Mouse (Mus musculus) liver, embryonic 13.5 days (tissue): ENCODE results near the gene Slc25a18. TPM values are rescaled to one million over a fixed set of nuclear protein-coding genes. Genes with fewer than 3 reads are reported as not detected.

Experiments used
- ATAC-seq: fragments of 200-750 bp; cut with Nextera tagmentation; 2 replicates; pipeline ENCODE4 v1.8.0; 2017; ENCODE audit warnings: low read depth, mild to moderate bottlenecking, moderate number of reproducible peaks, moderate library complexity
- DNase-seq: peaks from one replicate; pipeline ENCODE4 v3.0.0; 2022
- H3K27ac ChIP-seq: fragments of 300-500 bp; sonication (generic); 2 replicates; pipeline ENCODE4 v1.5.1; 2015; ENCODE audit warnings: moderate library complexity, mild to moderate bottlenecking, inconsistent platforms
- H3K27me3 ChIP-seq: fragments of 300-500 bp; sonication (generic); 2 replicates; pipeline ENCODE4 v1.6.1; 2015; ENCODE audit warnings: mild to moderate bottlenecking, inconsistent platforms
- H3K36me3 ChIP-seq: fragments of 300-500 bp; sonication (generic); 2 replicates; pipeline ENCODE4 v1.6.1; 2015; ENCODE audit warnings: mild to moderate bottlenecking, inconsistent platforms
- H3K4me1 ChIP-seq: fragments of 300-500 bp; sonication (generic); replicated peaks from 2 replicates; pipeline ENCODE4 v1.6.1; 2015; ENCODE audit warnings: inconsistent platforms
- H3K4me2 ChIP-seq: fragments of 300-500 bp; sonication (generic); 2 replicates; pipeline ENCODE4 v1.6.1; 2015; ENCODE audit warnings: inconsistent platforms, mild to moderate bottlenecking, moderate library complexity
- H3K4me3 ChIP-seq: fragments of 300-500 bp; sonication (generic); replicated peaks from 2 replicates; pipeline ENCODE4 v1.5.1; 2015; ENCODE audit warnings: mild to moderate bottlenecking, inconsistent platforms
- H3K9ac ChIP-seq: fragments of 300-500 bp; sonication (generic); 2 replicates; pipeline ENCODE4 v1.6.1; 2015; ENCODE audit warnings: mild to moderate bottlenecking, inconsistent platforms
- H3K9me3 ChIP-seq: fragments of 300-500 bp; sonication (generic); replicated peaks from 2 replicates; pipeline ENCODE4 v1.6.1; 2016; ENCODE audit warnings: inconsistent platforms
- WGBS: fragments of 180-500 bp; shearing (Covaris S2); methylation state at CpG from one replicate; pipeline ENCODE4 v1.1.7; 2015; ENCODE audit not compliant: insufficient replicate concordance; 5-methylcytosine and 5-hydroxymethylcytosine counted together
- polyA plus RNA-seq: library from polyadenylated mRNA; unstranded; fragments of >200 nt; fragmentation: Nextera tagmentation; extraction: Ambion mirVana; gene quantifications from 2 replicates; pipeline ENCODE4 v1.2.1, GENCODE M21; 2015

The Slc25a18 gene
- polyA plus RNA-seq, 1 experiment from 2014 or later: 0.07 TPM

GRCm38 (mm10) chr6:120776286-120776685, 2.9 kb downstream of the Slc25a18 start:
- DNase-seq (no peak), ATAC-seq (no peak)
- WGBS: 60% methylated on average over 3 of the region's 3 CpGs
- Histone ChIP-seq H3K27ac (no peak overlapping the region), H3K9me3 (no peaks in the 10 kb centered on the region), H3K4me1 (peaks cover 10% of the 10 kb centered on the region), H3K36me3 (no peaks in the 10 kb centered on the region), H3K9ac (no peak overlapping the region), H3K4me3 (no peak overlapping the region), H3K4me2 (no peak overlapping the region), H3K27me3 (no peaks in the 10 kb centered on the region)

- Histone ChIP-seq H3K4me2 (no peak overlapping the region), H3K27me3 (no peaks in the 10 kb centered on the region), H3K9ac (no peak overlapping the region), H3K9me3 (no peaks in the 10 kb centered on the region), H3K36me3 (no peaks in the 10 kb centered on the region), H3K4me1 (peaks cover 11% of the 10 kb centered on the region), H3K27ac (no peak overlapping the region), H3K4me3 (no peak overlapping the region)
- no peak for ATAC-seq
- 79% methylated on average over 9 of the region's 9 CpGs for WGBS
- no peak for DNase-seq
These were observed 4.2 kb downstream of the Slc25a18 start for GRCm38 (mm10) chr6:120777533-120777932.

- no peak overlapping the region for H3K9ac ChIP-seq
- peaks cover 11% of the 10 kb centered on the region for H3K4me1 ChIP-seq
- H3K27ac ChIP-seq: no peak overlapping the region
- H3K4me3 ChIP-seq: no peak overlapping the region
- H3K27me3 ChIP-seq: no peaks in the 10 kb centered on the region
- ATAC-seq: no peak
- no peaks in the 10 kb centered on the region for H3K9me3 ChIP-seq
- 65% methylated on average over 3 of the region's 3 CpGs for WGBS
- H3K36me3 ChIP-seq: no peaks in the 10 kb centered on the region
- DNase-seq: no peak
- no peak overlapping the region for H3K4me2 ChIP-seq
These were observed 4.8 kb downstream of the Slc25a18 start for GRCm38 (mm10) chr6:120778226-120778625.

- 55% methylated on average over 2 of the region's 2 CpGs for WGBS
- Histone ChIP-seq H3K9me3 (no peaks in the 10 kb centered on the region), H3K27ac (no peak overlapping the region), H3K4me3 (no peak overlapping the region), H3K9ac (no peak overlapping the region), H3K4me2 (no peak overlapping the region), H3K27me3 (no peaks in the 10 kb centered on the region), H3K36me3 (no peaks in the 10 kb centered on the region), H3K4me1 (peaks cover 42% of the 10 kb centered on the region)
- DNase-seq (no peak), ATAC-seq (no peak)
These were observed 9.6 kb downstream of the Slc25a18 start for GRCm38 (mm10) chr6:120782948-120783347.

GRCm38 (mm10) chr6:120784351-120784750, 11.0 kb downstream of the Slc25a18 start:
- DNase-seq (no peak), ATAC-seq (no peak)
- no peaks in the 10 kb centered on the region for H3K9me3 ChIP-seq
- WGBS: 72% methylated on average over 7 of the region's 7 CpGs
- no peak overlapping the region for H3K9ac ChIP-seq
- no peaks in the 10 kb centered on the region for H3K27me3 ChIP-seq
- peaks cover 4% of the 10 kb centered on the region for H3K36me3 ChIP-seq
- no peak overlapping the region for H3K4me2 ChIP-seq
- no peak overlapping the region for H3K27ac ChIP-seq
- H3K4me1 ChIP-seq: peaks cover 52% of the 10 kb centered on the region
- H3K4me3 ChIP-seq: no peak overlapping the region

- Histone ChIP-seq H3K27ac (no peak overlapping the region; the same call in 1 of the 2 replicates), H3K9me3 (no peaks in the 10 kb centered on the region), H3K4me3 (no peak overlapping the region), H3K27me3 (no peaks in the 10 kb centered on the region), H3K36me3 (peaks cover 26% of the 10 kb centered on the region), H3K4me1 (peaks cover 82% of the 10 kb centered on the region), H3K4me2 (no peak overlapping the region), H3K9ac (no peak overlapping the region)
- 78% methylated on average over 5 of the region's 5 CpGs for WGBS
- DNase-seq: no peak
- no peak for ATAC-seq
These were observed 14.8 kb downstream of the Slc25a18 start for GRCm38 (mm10) chr6:120788068-120788607.

- Histone ChIP-seq H3K9me3 (no peaks in the 10 kb centered on the region), H3K4me3 (no peak overlapping the region), H3K27ac (peak overlapping the region; percentile 1; the same call in 1 of the 2 replicates), H3K36me3 (peaks cover 34% of the 10 kb centered on the region), H3K27me3 (no peaks in the 10 kb centered on the region), H3K4me1 (peaks cover 85% of the 10 kb centered on the region), H3K9ac (no peak overlapping the region), H3K4me2 (no peak overlapping the region)
- DNase-seq: no peak
- ATAC-seq: no peak
These were observed 15.5 kb downstream of the Slc25a18 start for GRCm38 (mm10) chr6:120788904-120789303.

- 59% methylated on average over 11 of the region's 11 CpGs for WGBS
- peak overlapping the region; percentile 49; the same call in 1 of the 2 replicates for H3K9ac ChIP-seq
- no peak overlapping the region for H3K4me3 ChIP-seq
- peaks cover 74% of the 10 kb centered on the region for H3K4me1 ChIP-seq
- H3K9me3 ChIP-seq: no peaks in the 10 kb centered on the region
- no peak overlapping the region for H3K4me2 ChIP-seq
- peak overlapping the region; percentile 70 for H3K27ac ChIP-seq
- DNase-seq (no peak), ATAC-seq (peak; percentile 84)
- H3K27me3 ChIP-seq: no peaks in the 10 kb centered on the region
- H3K36me3 ChIP-seq: peaks cover 46% of the 10 kb centered on the region
These were observed 16.8 kb downstream of the Slc25a18 start for GRCm38 (mm10) chr6:120790153-120790552.

- Histone ChIP-seq H3K9me3 (no peaks in the 10 kb centered on the region), H3K9ac (peak overlapping the region; percentile 49; the same call in 1 of the 2 replicates), H3K27me3 (no peaks in the 10 kb centered on the region), H3K4me2 (no peak overlapping the region), H3K27ac (peak overlapping the region; percentile 70), H3K4me1 (peaks cover 72% of the 10 kb centered on the region), H3K36me3 (peaks cover 52% of the 10 kb centered on the region), H3K4me3 (no peak overlapping the region)
- DNase-seq: no peak
- WGBS: 74% methylated on average over 5 of the region's 5 CpGs
- no peak for ATAC-seq
These were observed 17.3 kb downstream of the Slc25a18 start for GRCm38 (mm10) chr6:120790717-120791116.

- H3K36me3 ChIP-seq: peaks cover 74% of the 10 kb centered on the region
- H3K27ac ChIP-seq: no peak overlapping the region; the same call in 1 of the 2 replicates
- no peak overlapping the region for H3K4me2 ChIP-seq
- ATAC-seq (no peak), DNase-seq (no peak)
- H3K27me3 ChIP-seq: no peaks in the 10 kb centered on the region
- no peaks in the 10 kb centered on the region for H3K9me3 ChIP-seq
- WGBS: 86% methylated on average over 8 of the region's 8 CpGs
- H3K9ac ChIP-seq: no peak overlapping the region
- H3K4me1 ChIP-seq: peaks cover 59% of the 10 kb centered on the region
- no peak overlapping the region for H3K4me3 ChIP-seq
These were observed 19.6 kb downstream of the Slc25a18 start for GRCm38 (mm10) chr6:120792947-120793346.

GRCm38 (mm10) chr6:120795422-120796086, 22.2 kb downstream of the Slc25a18 start:
- no peaks in the 10 kb centered on the region for H3K9me3 ChIP-seq
- no peak overlapping the region for H3K9ac ChIP-seq
- H3K4me2 ChIP-seq: no peak overlapping the region
- peaks cover 95% of the 10 kb centered on the region for H3K36me3 ChIP-seq
- H3K27ac ChIP-seq: peak overlapping the region; percentile 22; the same call in 1 of the 2 replicates
- no peaks in the 10 kb centered on the region for H3K27me3 ChIP-seq
- peaks cover 38% of the 10 kb centered on the region for H3K4me1 ChIP-seq
- no peak for DNase-seq
- no peak for ATAC-seq
- 36% methylated on average over 5 of the region's 5 CpGs for WGBS
- H3K4me3 ChIP-seq: no peak overlapping the region

- Histone ChIP-seq H3K4me3 (no peak overlapping the region), H3K4me2 (no peak overlapping the region), H3K27ac (peak overlapping the region; percentile 22; the same call in 1 of the 2 replicates), H3K4me1 (peaks cover 33% of the 10 kb centered on the region), H3K36me3 (peaks cover 98% of the 10 kb centered on the region), H3K9me3 (no peaks in the 10 kb centered on the region), H3K9ac (no peak overlapping the region), H3K27me3 (no peaks in the 10 kb centered on the region)
- 78% methylated on average over 2 of the region's 2 CpGs for WGBS
- DNase-seq: no peak
- ATAC-seq: no peak
These were observed 22.7 kb downstream of the Slc25a18 start for GRCm38 (mm10) chr6:120796111-120796510.
